Mouse (Mus musculus): ENCODE measurements around the gene Camkk2.

The Camkk2 gene

GRCm38 (mm10) chr5:122700109-122700836 lies 78.9 kb downstream of the Camkk2 start:
- no peak for DNase-seq (ENCODE audit: low read depth, low spot score)

GRCm38 (mm10) chr5:122698701-122699060 lies 80.5 kb downstream of the Camkk2 start:
- no peak for DNase-seq (ENCODE audit: low read depth, low spot score)

GRCm38 (mm10) chr5:122698041-122698700 lies 81.0 kb downstream of the Camkk2 start:
- DNase-seq (ENCODE audit: low read depth, low spot score), result no peak

GRCm38 (mm10) chr5:122695516-122695915 lies 83.7 kb downstream of the Camkk2 start:
- no peak for DNase-seq (ENCODE audit: low read depth, low spot score)

GRCm38 (mm10) chr5:122693431-122694207 lies 85.6 kb downstream of the Camkk2 start:
- no peak for DNase-seq (ENCODE audit: low read depth, low spot score)

GRCm38 (mm10) chr5:122690486-122690885 lies 88.7 kb downstream of the Camkk2 start:
- DNase-seq (ENCODE audit: low read depth, low spot score), result no peak

GRCm38 (mm10) chr5:122689153-122689552 lies 90.1 kb downstream of the Camkk2 start:
- no peak for DNase-seq (ENCODE audit: low read depth, low spot score)

- DNase-seq (ENCODE audit: low read depth, low spot score), result no peak
Observed at GRCm38 (mm10) chr5:122687391-122687790, 91.8 kb downstream of the Camkk2 start.

- DNase-seq (ENCODE audit: low read depth, low spot score), result no peak
Observed at GRCm38 (mm10) chr5:122683926-122684325, 95.3 kb downstream of the Camkk2 start.

- no peak for DNase-seq (ENCODE audit: low read depth, low spot score)
Observed at GRCm38 (mm10) chr5:122681276-122681675, 97.9 kb downstream of the Camkk2 start.

Measured in brain, embryonic 18.5 days (tissue).